Mouse (Mus musculus) myocyte (in vitro differentiated cells): ENCODE data around the gene Fkbp10.

Experiments used
- CEBPB ChIP-seq: IDR thresholded peaks from 2 replicates; pipeline ENCODE4 v1.6.1; 2011; ENCODE audit warnings: mild to moderate bottlenecking, moderate library complexity; ENCODE audit not compliant: poor library complexity, insufficient read depth, severe bottlenecking
- E2F4 ChIP-seq: IDR thresholded peaks from one replicate; pipeline ENCODE4 v1.6.1; 2011; ENCODE audit warnings: mild to moderate bottlenecking, control low read depth, moderate library complexity; ENCODE audit not compliant: insufficient read depth
- MAX ChIP-seq: IDR thresholded peaks from one replicate; pipeline ENCODE4 v1.6.1; 2011; ENCODE audit warnings: low read depth, mild to moderate bottlenecking, control low read depth
- MYOD1 ChIP-seq, 3 experiments: IDR thresholded peaks; one replicate each; pipeline ENCODE4 v1.6.1; 2011; ENCODE audit warnings: control low read depth in 2 of 3, low read depth in 2 of 3, mild to moderate bottlenecking in 2 of 3, moderate library complexity in 1 of 3; ENCODE audit not compliant: insufficient read length in 2 of 3, control insufficient read depth in 1 of 3
- MYOG ChIP-seq, 3 experiments: IDR thresholded peaks; one replicate each; pipeline ENCODE4 v1.6.1; 2011; ENCODE audit warnings: control low read depth in 2 of 3, low read depth in 2 of 3, mild to moderate bottlenecking in 2 of 3; ENCODE audit not compliant: insufficient read length in 2 of 3, control insufficient read depth in 1 of 3, insufficient read depth in 1 of 3
- POLR2A ChIP-seq: IDR thresholded peaks from one replicate; pipeline ENCODE4 v1.6.1; 2011; ENCODE audit warnings: low read depth, mild to moderate bottlenecking, control low read depth, moderate library complexity; ENCODE audit not compliant: insufficient read length
- POLR2AphosphoS2 ChIP-seq: IDR thresholded peaks from one replicate; pipeline ENCODE4 v1.6.1; 2011; ENCODE audit warnings: low read depth, control low read depth; ENCODE audit not compliant: insufficient read length
- REST ChIP-seq: IDR thresholded peaks from one replicate; pipeline ENCODE4 v1.6.1; 2011; ENCODE audit warnings: mild to moderate bottlenecking, control low read depth, moderate library complexity; ENCODE audit not compliant: insufficient read depth, insufficient read length
- TCF12 ChIP-seq: IDR thresholded peaks from one replicate; pipeline ENCODE4 v1.6.1; 2011; ENCODE audit warnings: mild to moderate bottlenecking, control low read depth; ENCODE audit not compliant: poor library complexity, insufficient read depth, severe bottlenecking
- USF1 ChIP-seq: IDR thresholded peaks from one replicate; pipeline ENCODE4 v1.6.1; 2011; ENCODE audit warnings: low read depth, mild to moderate bottlenecking, control low read depth, moderate library complexity

DNA sequence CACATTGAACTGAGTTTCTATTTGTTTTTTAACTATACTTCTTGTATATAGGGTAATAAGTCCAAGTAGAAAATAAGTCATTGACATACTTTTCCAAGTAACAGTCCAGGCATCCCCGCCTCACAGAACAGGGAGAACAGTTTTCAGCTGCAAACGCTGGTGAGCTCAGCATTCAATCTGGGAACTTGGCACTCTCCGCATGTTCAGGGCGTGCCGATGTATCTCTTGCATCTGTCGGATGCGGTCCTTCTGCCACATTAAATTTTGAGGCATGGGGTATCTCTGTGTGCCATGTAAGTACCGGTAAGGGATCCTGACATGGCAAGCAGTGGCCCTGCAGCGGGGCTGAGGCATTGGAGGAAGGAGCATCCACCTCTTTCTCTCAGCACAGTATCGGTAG lies 47.2 kb downstream of the Fkbp10 start:
- TF ChIP-seq USF1 (no peak), TCF12 (no peak), CEBPB (no peak), POLR2A (no peak), REST (no peak), MYOG (IDR thresholded peaks at IDR 0.05; ENCODE audit: control insufficient read depth in 1 of 3, insufficient read depth in 1 of 3, insufficient read length in 2 of 3, low read depth in 2 of 3) (no peak), POLR2AphosphoS2 (no peak), E2F4 (no peak), MYOD1 (IDR thresholded peaks at IDR 0.05; ENCODE audit: control insufficient read depth in 1 of 3, insufficient read length in 2 of 3, low read depth in 2 of 3) (no peak), MAX (no peak)
